Comparison of ENCODE assay signal across 9 mouse cellular contexts in genomic region chr12:102346507-102346906, GRCm38 (mm10).
DNase-seq lines count a peak whose midpoint lies in the region; ATAC-seq and TF ChIP-seq lines count a peak whose summit lies in the region.
"Had no signal": no experiment of that assay in that cellular context is flagged by ENCODE, and none has a peak within 500 bp of the region (broad histone marks: within the 10 kb centered on the region; RNA-seq: fewer than 3 reads in every experiment).

No protein-coding gene starts in this region.

- H3K27ac ChIP-seq in kidney, embryonic 15.5 days = no peak overlapping the region
- no peak overlapping the region for H3K27ac ChIP-seq in ES-Bruce4 (ENCODE audit: insufficient read depth, low read length)
- no peak overlapping the region for H3K27ac ChIP-seq in liver, embryonic 14.5 days

- peaks cover 4% of the 10 kb centered on the region; the same call in 1 of the 2 replicates for H3K36me3 ChIP-seq in kidney, embryonic 15.5 days
- no peaks in the 10 kb centered on the region for H3K36me3 ChIP-seq in ES-Bruce4 (ENCODE audit: control insufficient read depth, insufficient read depth, low read length, poor library complexity, severe bottlenecking)
- no peaks in the 10 kb centered on the region for H3K36me3 ChIP-seq in liver, embryonic 14.5 days (replicated peaks; ENCODE audit: control insufficient read depth, insufficient read depth, low read depth)

- peak; percentile 15 for TF ChIP-seq CTCF in ES-Bruce4 (IDR thresholded peaks at IDR 0.05; ENCODE audit: low read depth, low read length)
- peak; percentile 66 for TF ChIP-seq CTCF in liver, embryonic 14.5 days (IDR thresholded peaks at IDR 0.05; ENCODE audit: low read depth)

- no peak for ATAC-seq in kidney, embryonic 15.5 days (replicated peaks; ENCODE audit: low FRiP score)
- peak; percentile 38 for ATAC-seq in activated CD4-positive, CD25-positive, alpha-beta regulatory T cell, adult 4 months
- ATAC-seq in liver, embryonic 14.5 days (ENCODE audit: insufficient read depth) = no peak

- DNase-seq in kidney, adult 11 months = peak; percentile 31
- peak; percentile 24 for DNase-seq in fibroblast of lung, adult 2 months (ENCODE audit: low read depth)
- peak in 1 of 3 experiments; percentile 24 for DNase-seq in liver, embryonic 14.5 days (ENCODE audit: low read depth in 3 of 3, low spot score in 3 of 3)
- DNase-seq in spleen, postnatal 36 days (ENCODE audit: low spot score in 2 of 2) = peak; percentile 50 to 69
- no peak for DNase-seq in gastrocnemius, postnatal 25 days

- WGBS in kidney, embryonic 15.5 days = 15% methylated on average over 1 of the region's 1 CpGs
- 10% methylated on average over 1 of the region's 1 CpGs for WGBS in liver, embryonic 14.5 days (ENCODE audit: insufficient replicate concordance)

- H3K4me2 ChIP-seq in kidney, embryonic 15.5 days = no peak overlapping the region
- H3K4me2 ChIP-seq in liver, embryonic 14.5 days (ENCODE audit: low read depth) = no peak overlapping the region

- no peak overlapping the region for H3K9ac ChIP-seq in kidney, embryonic 15.5 days
- H3K9ac ChIP-seq in ES-Bruce4 (ENCODE audit: low read depth, poor library complexity, severe bottlenecking) = no peak overlapping the region
- H3K9ac ChIP-seq in liver, embryonic 14.5 days (replicated peaks) = no peak overlapping the region

- no peak overlapping the region for H3K4me3 ChIP-seq in kidney, embryonic 15.5 days (replicated peaks)
- H3K4me3 ChIP-seq in ES-Bruce4 (ENCODE audit: low read depth, low read length) = no peak overlapping the region
- H3K4me3 ChIP-seq in liver, embryonic 14.5 days (ENCODE audit: insufficient read depth in 1 of 2, low read depth in 2 of 2, low read length in 2 of 2) = no peak overlapping the region
- H3K4me3 ChIP-seq: megakaryocyte, embryonic 14.5 days had no signal

- no peaks in the 10 kb centered on the region for H3K9me3 ChIP-seq in kidney, embryonic 15.5 days (replicated peaks)
- H3K9me3 ChIP-seq in ES-Bruce4 (replicated peaks; ENCODE audit: control insufficient read depth, insufficient read depth, low read length, poor library complexity, severe bottlenecking) = no peaks in the 10 kb centered on the region
- no peaks in the 10 kb centered on the region for H3K9me3 ChIP-seq in liver, embryonic 14.5 days (ENCODE audit: control insufficient read depth, low read length)
- H3K9me3 ChIP-seq: megakaryocyte, embryonic 14.5 days had no signal

- H3K27me3 ChIP-seq in kidney, embryonic 15.5 days = no peaks in the 10 kb centered on the region
- no peaks in the 10 kb centered on the region for H3K27me3 ChIP-seq in ES-Bruce4 (ENCODE audit: control insufficient read depth, insufficient read depth, low read length, poor library complexity, severe bottlenecking)
- no peaks in the 10 kb centered on the region for H3K27me3 ChIP-seq in liver, embryonic 14.5 days (ENCODE audit: control insufficient read depth, insufficient read depth, low read length)
- H3K27me3 ChIP-seq: megakaryocyte, embryonic 14.5 days had no signal

- TF ChIP-seq POLR2A in ES-Bruce4 (IDR thresholded peaks at IDR 0.05; ENCODE audit: insufficient read depth, low read length) = no peak

- peaks cover 8% of the 10 kb centered on the region; the same call in 1 of the 2 replicates for H3K4me1 ChIP-seq in kidney, embryonic 15.5 days
- no peaks in the 10 kb centered on the region for H3K4me1 ChIP-seq in ES-Bruce4 (ENCODE audit: control insufficient read depth, insufficient read depth, low read length)
- H3K4me1 ChIP-seq in liver, embryonic 14.5 days (replicated peaks; ENCODE audit: control insufficient read depth in 2 of 2, insufficient read depth in 2 of 2, low read length in 1 of 2) = 0 out of 4 replicates have a peak, but pooled peaks cover 0 to 3% of the 10 kb centered on the region in 2 experiments

- no peak for TF ChIP-seq EP300 in ES-Bruce4 (IDR thresholded peaks at IDR 0.05; ENCODE audit: insufficient read depth, low read depth, low read length)
- no peak for TF ChIP-seq EP300 in liver, embryonic 14.5 days (IDR thresholded peaks at IDR 0.05; ENCODE audit: low read depth)
